ENCODE assay signal across 12 mouse cellular contexts in genomic region chr7:102238686-102239286, GRCm38 (mm10).
"Had no signal": no experiment of that assay in that cellular context is flagged by ENCODE, and none has a peak within 500 bp of the region (broad histone marks: within the 10 kb centered on the region; RNA-seq: fewer than 3 reads in every experiment).

No protein-coding gene starts in this region.

- H3K27ac ChIP-seq: limb, embryonic 10.5 days; liver, embryonic 15.5 days; midbrain, embryonic 10.5 days; neural tube, embryonic 12.5 days; stomach, embryonic 15.5 days had no signal

- H3K4me1 ChIP-seq: midbrain, embryonic 10.5 days; neural tube, embryonic 12.5 days had no signal

- H3K4me3 ChIP-seq: limb, embryonic 10.5 days; liver, embryonic 15.5 days; midbrain, embryonic 10.5 days; neural tube, embryonic 12.5 days; stomach, embryonic 15.5 days had no signal

- DNase-seq: kidney, adult 8-10 months; kidney, postnatal 25 days; lung, adult 2 months; lung, postnatal 10 days; midbrain, embryonic 14.5 days; right cerebral cortex, postnatal 14 days; thymus, postnatal 36 days had no signal
